Mouse (Mus musculus): ENCODE data around the gene Rer1.

Gene Rer1

GRCm38 (mm10) chr4:155086108-155087024, at the start of gene Rer1, which contains the start of gene Morn1:
TSS of gene Rer1 (minus strand) at chr4:155086382.
TSS of gene Morn1 (plus strand) at chr4:155086577.
- DNase-seq (ENCODE audit: low spot score in 2 of 2), result peak; percentile 100

GRCm38 (mm10) chr4:155134686-155135172, 48.5 kb upstream of the Rer1 start:
- DNase-seq (ENCODE audit: low spot score in 2 of 2), result no peak

- no peak for DNase-seq (ENCODE audit: low spot score in 2 of 2)
Measured at GRCm38 (mm10) chr4:155133658-155134417, 47.7 kb upstream of the Rer1 start.

- no peak for DNase-seq (ENCODE audit: low spot score in 2 of 2)
Measured at GRCm38 (mm10) chr4:155133188-155133587, 47.0 kb upstream of the Rer1 start.

- DNase-seq (ENCODE audit: low spot score in 2 of 2), result no peak
Measured at GRCm38 (mm10) chr4:155130616-155131015, 44.4 kb upstream of the Rer1 start.

GRCm38 (mm10) chr4:155129996-155130395, 43.8 kb upstream of the Rer1 start:
- DNase-seq (ENCODE audit: low spot score in 2 of 2), result peak; percentile 91 to 94

GRCm38 (mm10) chr4:155129132-155129917, 43.1 kb upstream of the Rer1 start:
- DNase-seq (ENCODE audit: low spot score in 2 of 2), result peak; percentile 51 to 57

- DNase-seq (ENCODE audit: low spot score in 2 of 2), result no peak
Measured at GRCm38 (mm10) chr4:155128411-155128810, 42.2 kb upstream of the Rer1 start.

GRCm38 (mm10) chr4:155126602-155127372, 40.6 kb upstream of the Rer1 start:
- DNase-seq (ENCODE audit: low spot score in 2 of 2), result no peak

GRCm38 (mm10) chr4:155126194-155126593, 40.0 kb upstream of the Rer1 start:
- DNase-seq (ENCODE audit: low spot score in 2 of 2), result no peak

GRCm38 (mm10) chr4:155125310-155125709, 39.1 kb upstream of the Rer1 start:
- no peak for DNase-seq (ENCODE audit: low spot score in 2 of 2)

- no peak for DNase-seq (ENCODE audit: low spot score in 2 of 2)
Measured at GRCm38 (mm10) chr4:155123868-155124534, 37.8 kb upstream of the Rer1 start.

- DNase-seq (ENCODE audit: low spot score in 2 of 2), result peak; percentile 97 to 99
Measured at GRCm38 (mm10) chr4:155122444-155123040, 36.4 kb upstream of the Rer1 start.

GRCm38 (mm10) chr4:155121915-155122443, 35.8 kb upstream of the Rer1 start:
- DNase-seq (ENCODE audit: low spot score in 2 of 2), result no peak

GRCm38 (mm10) chr4:155121222-155121621, 35.0 kb upstream of the Rer1 start:
- no peak for DNase-seq (ENCODE audit: low spot score in 2 of 2)

- no peak for DNase-seq (ENCODE audit: low spot score in 2 of 2)
Measured at GRCm38 (mm10) chr4:155120583-155120982, 34.4 kb upstream of the Rer1 start.

- DNase-seq (ENCODE audit: low spot score in 2 of 2), result no peak
Measured at GRCm38 (mm10) chr4:155120038-155120437, 33.9 kb upstream of the Rer1 start.

- no peak for DNase-seq (ENCODE audit: low spot score in 2 of 2)
Measured at GRCm38 (mm10) chr4:155118278-155118677, 32.1 kb upstream of the Rer1 start.

- DNase-seq (ENCODE audit: low spot score in 2 of 2), result no peak
Measured at GRCm38 (mm10) chr4:155117396-155117978, 31.3 kb upstream of the Rer1 start.

All from frontal cortex, postnatal 36 days (tissue).